Mouse (Mus musculus): ENCODE measurements around the gene Ccdc70.
"Not testable (repeated sequence)": the region's sequence is repeated elsewhere in the genome, so short reads cannot be mapped to it uniquely, and the experiment has no call there.

The Ccdc70 gene

DNA sequence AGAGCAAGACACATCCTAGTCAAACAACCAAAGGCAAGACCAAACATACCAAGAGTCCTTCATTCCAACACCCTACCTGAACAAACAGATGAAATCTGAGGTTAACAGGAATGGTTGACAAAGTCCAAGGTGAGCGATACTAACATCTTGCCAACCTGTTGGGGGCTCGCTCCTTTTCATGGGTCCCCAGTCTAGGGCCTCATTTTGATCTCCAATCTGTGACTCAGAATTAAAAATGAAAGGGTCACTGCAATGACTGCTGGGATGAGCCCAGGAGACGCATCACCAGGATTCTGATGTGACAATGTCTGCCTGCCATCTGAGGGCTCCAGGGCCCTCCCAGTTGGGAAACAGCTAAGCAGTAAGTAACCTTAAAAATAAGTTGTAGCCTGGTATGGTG is at the start of gene Ccdc70:
Gene Ccdc70, plus strand, starts transcription at position 301 of the 400 bp plus-strand sequence.
- no peak for DNase-seq (ENCODE audit: low spot score)

- not testable (repeated sequence) for DNase-seq (ENCODE audit: low spot score)
Measured at GRCm38 (mm10) chr8:21930754-21931153, 38.8 kb upstream of the Ccdc70 start.

DNA sequence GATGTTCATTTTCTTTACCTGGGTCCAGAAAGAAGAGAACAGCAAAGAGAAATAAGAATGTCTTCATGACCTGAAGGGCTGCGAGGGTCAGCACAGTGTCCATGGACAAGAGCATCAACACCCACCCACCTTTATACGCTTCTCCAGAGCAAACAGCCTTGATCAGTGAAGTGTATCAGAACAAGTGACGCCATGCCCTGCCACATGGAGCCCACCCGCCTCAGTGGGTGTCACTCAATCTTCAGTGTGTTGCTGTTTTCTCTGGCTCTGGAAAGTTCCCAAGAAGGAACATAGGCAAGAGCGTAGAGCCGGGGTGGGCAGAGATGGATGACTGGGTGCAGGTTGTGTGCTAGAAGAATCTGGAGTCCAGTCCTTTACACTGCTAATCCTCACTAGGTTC is 37.0 kb upstream of the Ccdc70 start, which contains the start of gene Defb15:
Gene Defb15, minus strand, starts transcription at position 101 of the 400 bp plus-strand sequence.
- DNase-seq (ENCODE audit: low spot score) = no peak

DNA sequence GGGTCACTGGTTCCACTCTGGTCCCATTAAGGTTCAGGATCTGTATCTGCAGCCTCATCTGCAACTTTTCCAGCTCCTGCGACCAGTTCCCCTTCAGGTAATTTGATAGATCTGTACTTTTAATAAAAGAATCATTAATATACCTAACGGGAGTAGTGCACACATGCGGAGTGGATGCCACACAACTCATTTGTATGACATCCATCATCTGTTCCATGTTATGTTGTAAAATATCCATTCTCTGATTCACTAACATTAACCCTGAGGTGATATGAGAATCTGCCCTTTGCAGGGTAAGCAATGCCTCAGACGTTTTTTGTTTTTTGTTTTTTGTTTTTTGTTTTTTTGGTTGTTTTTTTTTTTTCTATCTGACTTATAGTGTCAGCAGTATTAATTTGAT is 31.5 kb upstream of the Ccdc70 start, which contains the start of gene Defb35:
Gene Defb35, plus strand, starts transcription at position 301 of the 400 bp plus-strand sequence.
- not testable (repeated sequence) for DNase-seq (ENCODE audit: low spot score)

DNA sequence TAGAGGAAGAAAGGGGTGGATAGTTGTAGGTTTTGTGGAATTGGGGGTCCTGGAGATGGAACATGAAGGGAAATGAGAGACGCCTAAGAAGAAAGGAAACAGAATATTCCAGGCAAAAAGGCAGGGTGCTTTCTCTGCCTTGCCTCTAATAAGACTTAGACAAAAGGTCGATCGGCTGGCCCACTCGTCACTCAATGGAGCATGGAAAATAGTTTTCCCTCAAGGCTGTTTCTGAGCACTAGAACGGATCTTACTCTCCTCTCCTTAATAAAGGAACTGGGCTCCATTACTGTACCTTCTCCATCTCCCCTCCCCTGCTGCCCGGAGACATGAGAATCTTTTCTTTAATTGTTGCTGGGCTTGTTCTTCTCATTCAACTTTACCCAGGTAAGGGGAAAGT is 23.1 kb upstream of the Ccdc70 start, which contains the start of gene Defb13:
Gene Defb13, plus strand, starts transcription at position 301 of the 400 bp plus-strand sequence.
- no peak for DNase-seq (ENCODE audit: low spot score)

DNA sequence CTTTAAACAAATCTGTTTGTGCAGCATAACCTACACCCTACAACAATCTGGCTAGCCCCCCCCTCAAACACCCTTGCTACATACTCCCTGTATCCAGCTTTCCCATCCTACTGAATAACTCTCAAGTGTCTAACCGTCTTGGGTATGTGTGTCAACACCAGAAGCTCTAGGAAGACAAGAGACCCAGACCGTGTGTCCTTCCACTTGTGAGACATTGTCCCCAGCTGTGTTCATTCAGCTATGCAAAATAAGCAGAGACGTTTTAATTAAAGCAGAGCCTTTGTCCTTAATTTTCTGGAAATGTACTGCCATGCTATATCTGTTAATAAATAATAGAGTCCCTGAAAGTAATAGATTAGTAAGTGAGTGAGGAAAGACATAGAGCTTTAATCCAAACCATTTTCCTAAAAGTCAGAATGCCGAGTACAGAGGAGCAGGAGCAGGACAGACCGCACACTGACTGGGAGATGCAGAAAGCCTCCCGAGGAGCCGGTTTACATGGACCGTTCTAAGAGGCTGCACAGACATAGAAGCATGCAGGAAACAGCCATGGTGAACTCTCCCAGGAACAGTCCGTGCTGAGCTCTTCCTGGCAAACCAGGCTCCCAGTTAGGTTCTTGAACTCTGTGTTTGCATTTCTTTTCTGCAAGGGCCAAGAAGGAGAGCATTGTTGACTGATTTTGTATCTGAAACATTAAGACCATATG is 22.1 kb upstream of the Ccdc70 start:
- DNase-seq (ENCODE audit: low spot score) = no peak

- DNase-seq (ENCODE audit: low spot score) = no peak
Measured at GRCm38 (mm10) chr8:21955321-21955720, 14.3 kb upstream of the Ccdc70 start.

- DNase-seq (ENCODE audit: low spot score) = no peak
Measured at GRCm38 (mm10) chr8:21956336-21956735, 13.2 kb upstream of the Ccdc70 start.

DNA sequence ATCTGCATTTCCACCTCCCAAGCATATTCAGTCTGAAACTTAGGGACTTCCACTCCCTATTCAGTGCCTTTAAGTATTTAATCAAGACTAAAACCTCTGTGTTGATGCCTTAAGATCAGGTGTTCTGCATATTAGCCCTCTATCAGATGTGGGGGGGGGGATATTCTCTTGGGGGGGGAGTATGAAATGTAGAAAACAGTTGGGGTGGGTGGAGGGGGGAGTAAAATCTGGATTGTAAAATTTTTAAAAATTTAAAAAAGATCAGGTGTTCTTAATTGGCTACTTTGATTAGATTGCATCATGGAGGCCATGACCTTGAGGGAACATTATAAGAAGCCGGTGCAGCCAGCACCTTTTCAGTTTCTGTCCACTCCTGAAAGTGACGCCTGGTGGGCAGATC is 11.2 kb upstream of the Ccdc70 start, which contains the start of gene Fam90a1a:
Gene Fam90a1a, plus strand, starts transcription at position 301 of the 400 bp plus-strand sequence.
- DNase-seq (ENCODE audit: low spot score) = no peak

DNA sequence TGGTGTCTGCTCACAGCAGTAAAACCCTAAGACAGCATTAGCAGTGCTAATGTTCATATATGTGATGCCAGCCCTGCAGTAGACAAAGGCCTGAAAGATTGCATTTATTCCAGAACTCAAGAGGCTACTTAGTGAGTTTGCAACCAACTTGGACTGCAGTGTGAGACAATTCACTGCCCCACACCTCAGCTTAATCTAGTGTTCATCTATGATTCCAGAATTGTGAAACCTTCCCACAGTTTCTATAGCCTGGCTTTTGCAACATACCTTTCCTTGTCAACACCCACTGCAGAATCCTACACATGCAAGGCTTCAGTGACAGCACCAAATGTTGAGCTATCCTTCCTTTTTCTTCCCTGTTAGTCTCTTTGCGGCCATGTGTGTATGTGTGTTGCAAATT is 2.9 kb upstream of the Ccdc70 start:
- no peak for DNase-seq (ENCODE audit: low spot score)

GRCm38 (mm10) chr8:21978193-21978592 is 8.6 kb downstream of the Ccdc70 start:
- no peak for DNase-seq (ENCODE audit: low spot score)

- DNase-seq (ENCODE audit: low spot score) = no peak
Measured at GRCm38 (mm10) chr8:21981664-21982337, 12.2 kb downstream of the Ccdc70 start.

DNA sequence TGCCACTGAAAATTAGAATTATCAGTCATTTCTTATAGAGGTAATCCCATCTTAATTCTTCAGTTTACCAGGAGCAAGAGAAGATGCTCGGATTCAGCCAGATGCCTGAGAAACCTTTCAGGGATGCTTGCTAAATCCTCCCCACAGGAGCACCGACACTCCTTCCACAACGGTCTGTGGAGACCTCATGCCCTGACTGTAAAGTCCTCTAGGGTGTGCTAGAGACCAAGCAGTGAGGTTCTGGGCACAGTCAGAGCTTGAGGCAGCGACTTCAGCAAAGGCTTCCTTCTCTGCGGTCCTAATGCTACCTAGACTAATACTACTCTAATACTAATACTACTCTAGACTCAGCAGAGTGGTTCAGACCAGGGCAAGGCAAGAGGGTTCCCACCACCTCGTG is 22.6 kb downstream of the Ccdc70 start:
- no peak for DNase-seq (ENCODE audit: low spot score)

DNA sequence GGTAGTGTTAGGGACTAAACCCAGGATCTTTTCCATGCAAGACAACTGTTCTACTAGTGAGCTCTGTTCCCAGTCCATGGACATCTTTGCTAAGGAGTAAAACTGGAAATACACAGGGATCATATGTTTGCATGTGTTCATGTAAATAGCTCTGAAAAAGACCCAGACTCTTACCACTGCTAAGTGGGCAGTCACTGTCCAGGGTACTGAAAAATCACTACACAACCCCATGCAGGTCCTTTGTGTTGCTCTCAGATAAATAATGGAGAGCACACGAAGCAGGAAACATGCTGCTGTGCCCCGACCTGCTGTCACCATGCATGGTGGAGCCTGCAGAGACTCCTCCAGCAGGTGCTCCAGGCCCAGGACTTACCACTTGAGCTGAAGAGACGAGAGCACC is 25.6 kb downstream of the Ccdc70 start:
- no peak for DNase-seq (ENCODE audit: low spot score)

- DNase-seq (ENCODE audit: low spot score) = no peak
Measured at GRCm38 (mm10) chr8:22004750-22005522, 35.4 kb downstream of the Ccdc70 start.

- no peak for DNase-seq (ENCODE audit: low spot score)
Measured at GRCm38 (mm10) chr8:22006423-22006822, 36.8 kb downstream of the Ccdc70 start.

GRCm38 (mm10) chr8:22009403-22009802 is 39.8 kb downstream of the Ccdc70 start:
- DNase-seq (ENCODE audit: low spot score) = no peak

DNA sequence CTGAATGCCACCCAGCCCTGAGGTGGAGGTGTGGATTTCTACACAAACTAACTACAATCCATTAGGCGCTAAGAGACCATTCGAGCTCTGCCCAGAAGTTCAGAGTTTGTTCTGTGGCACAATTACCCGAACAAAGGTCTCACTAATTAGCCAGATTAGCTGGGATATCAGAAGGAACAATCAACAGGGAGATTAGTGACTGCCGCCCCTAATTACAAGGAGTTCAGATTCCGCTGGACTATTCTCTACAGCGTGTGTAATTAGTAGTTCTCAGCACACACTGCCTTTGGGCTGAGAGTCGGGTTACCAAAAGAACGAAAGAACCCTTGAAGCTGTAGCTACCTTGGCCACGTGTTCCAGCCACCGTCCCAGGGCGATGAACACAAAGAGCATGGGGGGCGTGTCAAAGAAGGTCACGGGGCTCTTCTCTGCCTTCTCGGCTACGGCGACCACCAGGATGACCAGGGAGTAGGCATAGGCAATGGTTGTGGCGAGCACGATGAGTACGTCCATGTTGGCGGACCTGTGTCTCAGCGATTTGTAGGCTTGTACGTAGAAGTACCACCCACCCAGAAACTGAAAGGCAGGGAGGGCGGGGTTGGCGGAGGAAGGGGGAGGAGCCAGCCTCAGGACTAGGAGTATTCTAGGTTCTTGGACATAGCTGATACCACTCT is 43.6 kb downstream of the Ccdc70 start:
- DNase-seq (ENCODE audit: low spot score) = no peak

DNA sequence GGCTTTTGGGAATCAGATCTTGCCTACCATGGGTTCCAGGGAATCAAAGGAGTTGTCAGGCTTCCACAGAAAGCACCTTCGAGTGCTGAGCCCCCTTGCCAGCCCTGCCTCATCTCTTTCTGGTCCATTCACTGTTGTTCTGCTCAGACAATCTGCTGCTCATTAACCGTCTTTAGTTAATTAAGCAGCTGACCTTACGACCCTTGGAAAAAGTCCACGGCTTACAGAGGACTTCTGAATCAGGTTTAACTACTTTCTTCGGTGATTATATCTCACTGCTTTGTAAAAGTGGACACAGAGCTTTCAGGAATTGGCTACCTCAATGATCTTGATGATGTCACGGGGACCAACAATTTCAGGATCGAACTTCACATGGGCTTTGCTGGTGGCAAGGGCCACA is 48.2 kb downstream of the Ccdc70 start:
- DNase-seq (ENCODE audit: low spot score) = no peak

DNA sequence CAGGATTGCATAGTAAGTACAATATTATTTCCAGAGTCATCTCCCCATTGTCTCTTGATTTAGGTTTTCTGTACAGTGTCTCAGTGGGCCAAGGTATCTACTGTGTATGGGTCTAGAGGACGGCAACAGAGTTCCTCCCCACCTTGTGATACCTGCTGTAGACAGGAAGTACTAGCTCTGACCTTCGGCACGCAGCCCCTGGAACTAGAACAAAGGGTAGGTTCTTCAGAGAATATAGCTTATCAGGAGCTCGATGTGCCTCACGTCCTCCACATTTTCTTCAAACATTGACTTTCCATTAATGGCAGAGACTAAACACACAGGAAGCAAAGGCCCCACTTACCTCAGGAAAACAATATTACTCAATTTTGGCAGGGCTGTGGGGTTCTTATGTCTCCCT is 49.9 kb downstream of the Ccdc70 start:
- no peak for DNase-seq (ENCODE audit: low spot score)

DNA sequence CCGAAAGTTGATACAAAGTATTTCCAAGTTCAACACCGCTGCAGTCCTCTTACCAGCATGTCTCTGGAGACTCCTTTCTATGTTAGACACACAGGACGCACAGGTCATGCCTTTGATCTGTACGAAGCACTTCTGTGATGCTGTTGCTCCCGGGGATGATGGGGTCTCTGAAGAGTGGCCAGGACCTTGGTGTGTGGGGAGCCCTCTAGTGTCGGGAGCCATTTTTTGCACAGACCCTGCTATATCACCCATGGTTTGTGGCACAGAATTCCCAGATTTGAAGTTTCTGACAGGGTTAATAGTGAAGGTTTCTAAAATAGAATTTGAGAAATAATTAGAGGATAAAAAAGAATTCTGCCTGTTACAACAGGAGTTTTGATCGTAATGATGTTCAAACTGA is 52.7 kb downstream of the Ccdc70 start:
- no peak for DNase-seq (ENCODE audit: low spot score)

Data from ovary, postnatal 10 days (tissue).